Mouse (Mus musculus): Measurements from ENCODE around the gene Usp3.

The Usp3 gene

GRCm38 (mm10) chr9:66592708-66593612 is at the start of gene Usp3:
Gene Usp3, minus strand, starts transcription at chr9:66593142.
- peak; percentile 88 to 89 for DNase-seq (ENCODE audit: low spot score in 2 of 2)

DNA sequence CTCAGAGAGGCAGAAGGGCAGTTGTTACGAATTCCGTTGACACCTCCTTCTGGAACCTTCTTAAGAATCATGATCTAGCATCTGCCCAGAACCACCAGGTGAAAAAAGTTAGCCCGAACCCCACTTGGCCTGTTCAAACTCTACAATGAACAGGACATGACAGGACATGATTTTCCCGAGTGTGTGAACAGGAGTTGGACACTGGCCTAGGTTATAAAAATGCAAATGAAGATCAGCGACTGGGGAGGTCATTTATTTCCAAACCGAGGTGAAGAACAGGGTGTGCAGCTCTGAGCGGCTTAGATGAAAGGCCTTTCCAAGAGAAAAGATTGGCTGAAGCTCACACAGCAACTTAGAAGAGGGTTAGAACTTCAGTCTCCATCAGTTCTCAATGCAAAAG is 47.5 kb upstream of the Usp3 start:
- no peak for DNase-seq (ENCODE audit: low spot score in 2 of 2)

DNA sequence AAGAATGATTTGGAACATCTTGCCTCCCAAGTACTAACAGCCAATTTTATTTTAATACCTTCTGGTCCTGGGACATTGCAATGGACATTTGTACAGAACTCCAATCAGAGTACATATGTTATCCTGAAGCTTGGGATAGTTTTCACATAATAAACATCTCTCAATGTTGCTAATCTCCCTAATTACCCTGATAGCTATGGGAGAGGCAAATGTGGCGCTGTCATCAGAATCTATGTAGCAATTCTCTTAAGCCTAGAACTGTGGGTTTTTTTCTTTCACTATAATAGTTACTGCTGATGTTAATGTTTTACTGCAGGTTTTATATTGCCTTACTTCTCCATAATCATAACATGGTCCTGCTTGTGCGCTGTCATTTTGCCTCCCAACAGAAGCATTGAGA is 46.7 kb upstream of the Usp3 start:
- DNase-seq (ENCODE audit: low spot score in 2 of 2): no peak

DNA sequence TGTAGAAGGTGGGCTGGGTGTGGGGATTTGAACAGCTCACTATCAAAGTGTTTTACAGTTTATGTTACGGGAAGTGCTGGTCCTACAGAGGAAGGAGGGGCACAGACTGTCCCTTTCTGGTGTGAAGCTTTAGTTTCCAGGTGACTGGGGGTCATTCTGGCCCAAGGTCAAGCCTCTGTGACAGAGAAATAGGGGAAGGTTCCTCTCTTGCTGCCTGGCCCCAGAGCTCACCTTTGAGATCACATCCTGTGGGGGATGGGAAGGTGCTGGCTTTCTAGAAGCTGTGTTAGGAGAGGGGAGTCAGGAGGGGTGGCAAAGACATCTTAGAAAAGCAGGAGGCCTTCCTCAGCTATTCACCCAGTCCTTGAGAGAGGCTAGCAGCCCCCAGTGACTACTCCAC is 39.5 kb upstream of the Usp3 start:
- no peak for DNase-seq (ENCODE audit: low spot score in 2 of 2)

DNA sequence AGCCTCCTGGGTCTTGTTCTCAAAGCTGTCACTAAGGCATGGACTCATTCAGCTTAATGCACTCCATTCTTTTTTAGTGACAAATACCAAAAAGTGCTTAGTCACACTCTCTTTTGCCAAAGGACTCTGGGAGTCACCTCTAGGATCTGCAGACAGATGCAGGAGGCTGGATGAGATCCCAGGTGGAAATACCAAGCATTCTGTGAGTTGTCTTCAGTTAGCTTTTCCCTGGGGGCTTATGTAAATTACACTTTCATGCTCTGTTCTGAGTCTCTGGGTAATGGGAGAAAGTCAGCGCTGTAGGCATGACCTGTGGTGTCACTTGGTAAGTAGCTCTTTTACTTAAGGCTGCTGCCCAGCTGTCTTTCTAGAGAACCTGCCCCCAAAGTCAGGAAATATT is 38.0 kb upstream of the Usp3 start:
- no peak for DNase-seq (ENCODE audit: low spot score in 2 of 2)

DNA sequence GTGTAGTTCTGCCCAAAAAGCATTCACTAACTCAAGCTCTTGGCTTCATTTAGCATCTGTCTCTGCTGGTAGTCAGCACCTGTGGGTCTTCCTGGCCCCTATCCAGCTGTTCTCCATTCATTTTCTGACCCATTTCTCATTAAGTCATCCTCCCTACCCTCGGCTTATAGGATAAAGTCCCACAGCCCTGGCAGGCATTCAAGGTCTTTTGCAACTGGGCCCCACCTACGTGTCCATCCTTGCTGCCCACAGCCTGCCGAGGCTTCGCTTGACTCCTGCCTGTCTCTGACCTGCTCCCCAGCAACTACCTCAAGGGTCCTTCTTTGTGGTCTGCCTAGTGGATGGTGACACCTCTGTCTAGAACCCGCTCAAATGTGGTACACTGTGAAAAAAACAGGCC is 33.7 kb upstream of the Usp3 start:
- no peak for DNase-seq (ENCODE audit: low spot score in 2 of 2)

GRCm38 (mm10) chr9:66625974-66626530 is 33.1 kb upstream of the Usp3 start:
- DNase-seq (ENCODE audit: low spot score in 2 of 2): no peak

- no peak for DNase-seq (ENCODE audit: low spot score in 2 of 2)
Measured at GRCm38 (mm10) chr9:66624873-66625272, 31.9 kb upstream of the Usp3 start.

DNA sequence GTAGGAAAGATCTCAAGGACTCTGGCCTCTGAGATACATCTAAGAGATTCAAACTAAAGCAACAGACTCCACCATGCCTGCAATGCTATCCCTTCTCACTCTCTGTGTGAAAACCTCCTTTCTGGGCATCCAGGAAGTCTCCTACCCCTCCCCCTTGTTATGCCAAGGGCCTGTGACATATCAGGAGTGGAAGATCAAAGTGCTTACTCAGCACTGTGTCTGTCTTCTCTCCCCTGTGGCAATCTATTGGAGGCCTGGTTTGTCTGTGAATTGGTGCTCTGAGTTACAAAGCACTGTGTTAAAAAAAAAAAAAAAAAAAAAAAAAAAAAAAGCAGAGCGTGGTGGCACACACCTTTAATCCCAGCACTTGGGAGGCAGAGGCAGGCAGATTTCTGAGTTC is 30.7 kb upstream of the Usp3 start:
- DNase-seq (ENCODE audit: low spot score in 2 of 2): no peak

DNA sequence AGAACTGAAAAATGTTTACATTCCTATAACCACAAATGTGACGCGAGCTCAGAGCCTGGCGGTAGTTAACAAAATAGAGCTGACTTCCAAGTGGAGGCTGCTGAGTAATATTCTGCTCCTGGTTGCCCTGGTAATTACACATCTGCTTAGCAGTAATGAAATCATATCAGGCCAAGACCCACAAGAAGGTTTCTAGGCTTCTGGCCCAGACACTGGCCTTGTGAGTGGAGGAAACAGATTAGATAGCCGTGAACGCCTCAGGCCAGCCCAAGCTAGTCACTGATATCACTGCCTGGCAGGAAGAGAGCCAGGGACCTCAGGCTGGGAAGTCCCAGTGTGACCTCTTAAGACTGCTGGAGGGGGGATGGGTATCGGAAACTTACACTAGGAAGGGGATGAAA is 27.6 kb upstream of the Usp3 start:
- DNase-seq (ENCODE audit: low spot score in 2 of 2): no peak

DNA sequence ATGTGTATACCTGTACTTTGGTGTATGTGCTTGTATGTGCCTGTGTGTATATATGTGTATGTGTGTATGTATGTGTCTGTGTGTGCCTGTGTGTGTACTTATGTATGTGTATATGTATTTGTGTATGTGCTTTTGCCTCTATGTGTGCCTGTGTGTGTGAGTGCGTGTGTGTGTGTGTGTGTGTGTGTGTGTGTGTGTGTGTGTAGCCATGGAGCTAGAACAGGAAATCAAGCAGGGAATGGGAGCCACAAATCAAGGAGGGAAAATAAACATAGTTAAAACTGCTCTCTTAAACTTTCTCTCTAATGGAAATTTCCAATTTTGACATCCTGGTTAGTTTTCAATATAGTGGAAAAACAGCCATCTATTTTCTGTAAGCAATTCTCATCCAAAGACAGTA is 27.1 kb upstream of the Usp3 start:
- no peak for DNase-seq (ENCODE audit: low spot score in 2 of 2)

DNA sequence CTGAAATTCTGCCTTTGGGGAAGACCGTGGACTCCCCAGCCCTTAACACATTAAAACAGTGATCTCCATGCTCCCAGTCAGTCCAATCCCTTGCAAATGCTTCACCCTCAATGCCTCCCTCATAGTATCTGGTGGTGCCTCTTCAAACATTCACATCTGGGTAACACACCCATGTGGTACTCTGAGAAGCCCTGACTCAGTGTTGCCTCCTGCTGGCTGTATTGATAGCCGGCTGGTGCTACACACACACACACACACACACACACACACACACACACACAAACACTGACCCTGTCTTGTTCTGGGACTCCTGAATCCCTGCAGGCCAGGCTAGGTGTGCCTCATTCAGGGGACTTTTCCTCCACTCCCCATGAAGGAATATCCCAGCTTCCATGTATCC is 24.9 kb upstream of the Usp3 start:
- DNase-seq (ENCODE audit: low spot score in 2 of 2): no peak

DNA sequence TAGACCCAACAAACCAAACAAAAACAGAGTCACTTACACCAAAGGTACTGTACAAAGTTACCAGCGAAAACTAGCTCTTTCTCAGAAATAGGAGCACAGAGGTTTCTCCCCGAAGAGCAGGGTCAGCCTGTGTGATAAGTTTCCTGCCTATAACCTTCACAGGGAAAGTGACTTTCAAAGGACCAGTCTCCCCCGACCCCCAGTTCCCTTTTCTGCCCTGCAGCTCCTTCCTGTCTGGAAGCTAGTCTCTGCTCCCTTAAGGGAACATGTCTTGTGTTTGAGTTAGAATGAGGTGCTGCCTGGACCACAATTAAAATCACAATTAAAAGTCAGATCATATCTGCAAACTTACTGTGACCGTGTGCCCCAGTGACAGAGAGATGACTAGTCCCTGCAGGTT is 23.9 kb upstream of the Usp3 start:
- no peak for DNase-seq (ENCODE audit: low spot score in 2 of 2)

- DNase-seq (ENCODE audit: low spot score in 2 of 2): no peak
Measured at GRCm38 (mm10) chr9:66615141-66615540, 22.2 kb upstream of the Usp3 start.

GRCm38 (mm10) chr9:66614547-66614946 is 21.6 kb upstream of the Usp3 start:
- no peak for DNase-seq (ENCODE audit: low spot score in 2 of 2)

DNA sequence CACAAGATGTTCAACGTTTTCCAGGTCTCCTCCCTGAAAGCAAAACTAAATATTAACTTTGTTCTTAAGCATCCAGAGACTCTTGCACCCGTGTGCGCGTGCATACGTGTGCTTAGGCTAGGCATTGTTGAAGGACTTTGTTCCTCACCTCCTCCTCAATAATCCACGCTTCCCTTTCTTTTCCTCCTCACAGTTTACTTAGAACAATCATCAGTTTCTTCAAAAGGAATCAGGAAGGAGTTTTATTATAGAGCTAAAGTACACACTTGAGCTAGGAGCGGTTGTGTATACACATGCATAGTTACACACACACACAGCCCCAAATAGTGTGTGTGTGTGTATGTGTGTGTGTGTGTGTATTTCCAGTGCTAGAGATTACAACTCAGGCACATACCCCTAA is 20.7 kb upstream of the Usp3 start:
- no peak for DNase-seq (ENCODE audit: low spot score in 2 of 2)

DNA sequence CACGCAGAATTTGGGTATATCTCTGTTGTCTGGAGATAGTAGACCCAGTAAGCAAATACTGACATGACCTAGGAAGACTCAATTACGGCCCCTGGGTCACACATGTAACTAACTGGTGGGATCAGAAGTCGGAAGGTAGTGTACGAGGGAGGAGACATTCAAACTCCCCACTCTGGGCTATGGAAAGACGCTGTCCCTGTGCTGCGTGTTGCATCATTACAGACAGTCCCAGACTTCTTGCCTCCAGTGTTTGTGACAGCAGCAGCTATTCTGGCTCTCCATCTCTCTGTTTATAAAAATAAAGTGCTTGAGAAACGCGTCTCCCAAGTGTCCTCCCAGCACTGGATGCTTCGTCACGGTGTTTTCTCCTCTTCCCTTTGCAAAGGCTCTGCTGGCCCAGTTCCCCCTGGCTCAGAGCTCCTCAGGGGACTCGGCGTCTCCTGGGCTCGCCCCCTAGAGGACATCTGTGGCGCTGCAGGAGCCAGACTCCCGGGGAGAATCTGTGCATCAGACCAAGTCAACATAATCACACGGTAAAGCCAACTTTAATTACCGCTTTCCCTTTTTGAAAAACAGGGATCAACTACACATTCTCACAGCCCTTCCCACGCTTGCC is 18.6 kb upstream of the Usp3 start:
- peak; percentile 67 to 86 for DNase-seq (ENCODE audit: low spot score in 2 of 2)

- no peak for DNase-seq (ENCODE audit: low spot score in 2 of 2)
Measured at GRCm38 (mm10) chr9:66608817-66609345, 15.9 kb upstream of the Usp3 start.

DNA sequence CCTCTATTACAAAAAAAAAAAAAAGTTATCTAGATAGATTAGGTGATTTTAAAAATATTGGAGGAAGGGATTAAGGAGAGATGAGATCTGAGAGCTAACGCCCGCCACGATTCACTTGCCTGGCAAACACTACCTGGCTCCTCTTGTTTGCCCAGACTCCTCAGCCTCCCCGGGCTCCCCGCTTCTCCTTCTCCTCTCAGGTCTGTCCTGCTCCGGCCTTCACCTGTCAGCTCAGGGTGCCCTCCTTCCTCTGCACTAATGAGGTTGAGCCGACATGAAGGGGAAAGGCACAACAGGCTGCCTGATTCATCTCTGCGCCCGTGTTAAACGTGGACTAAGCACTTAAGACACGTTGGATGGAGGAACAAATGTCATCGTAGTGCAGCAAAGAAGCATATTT is 13.9 kb upstream of the Usp3 start:
- no peak for DNase-seq (ENCODE audit: low spot score in 2 of 2)

DNA sequence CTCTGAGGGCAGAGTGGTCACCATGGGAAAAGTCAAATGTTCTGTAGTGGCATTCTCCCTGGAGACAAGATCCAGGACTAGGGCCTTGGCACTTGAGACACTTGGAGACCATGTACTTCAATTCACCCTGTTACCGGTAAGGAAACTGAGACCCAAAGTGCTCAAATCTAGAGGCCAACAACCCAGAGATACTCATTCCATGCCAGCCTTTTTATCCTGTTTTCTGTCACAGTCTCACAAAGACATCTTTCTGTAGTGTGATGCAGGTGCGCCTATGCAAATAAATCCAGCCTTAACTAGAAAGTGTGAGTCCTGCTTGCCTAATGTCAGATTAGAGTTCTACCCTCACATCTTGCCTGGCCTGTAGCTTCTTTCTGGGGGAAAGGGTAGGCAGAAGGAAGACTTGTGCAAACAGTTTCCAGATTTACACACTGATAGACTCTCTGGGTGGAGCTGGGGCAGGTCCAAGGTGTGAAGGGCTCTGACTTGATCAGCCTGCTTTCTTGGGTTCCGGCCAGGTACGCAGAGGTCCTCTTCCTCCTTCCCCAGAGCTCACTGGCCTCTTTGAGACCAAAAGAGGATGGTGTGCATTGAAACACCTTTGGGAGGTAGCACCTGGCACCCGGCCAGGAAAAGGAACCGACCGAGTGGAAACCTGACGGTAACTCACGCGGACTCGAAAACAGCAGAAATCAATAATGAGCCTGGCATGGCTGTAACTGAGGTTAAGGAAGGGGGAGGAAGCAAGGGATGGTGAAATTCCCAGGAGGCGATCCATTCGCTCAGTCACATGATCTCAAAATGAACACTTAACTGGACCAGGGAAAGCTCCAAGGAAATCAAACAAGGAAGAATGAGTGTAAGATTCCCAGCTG is 13.2 kb upstream of the Usp3 start:
- no peak for DNase-seq (ENCODE audit: low spot score in 2 of 2)

DNA sequence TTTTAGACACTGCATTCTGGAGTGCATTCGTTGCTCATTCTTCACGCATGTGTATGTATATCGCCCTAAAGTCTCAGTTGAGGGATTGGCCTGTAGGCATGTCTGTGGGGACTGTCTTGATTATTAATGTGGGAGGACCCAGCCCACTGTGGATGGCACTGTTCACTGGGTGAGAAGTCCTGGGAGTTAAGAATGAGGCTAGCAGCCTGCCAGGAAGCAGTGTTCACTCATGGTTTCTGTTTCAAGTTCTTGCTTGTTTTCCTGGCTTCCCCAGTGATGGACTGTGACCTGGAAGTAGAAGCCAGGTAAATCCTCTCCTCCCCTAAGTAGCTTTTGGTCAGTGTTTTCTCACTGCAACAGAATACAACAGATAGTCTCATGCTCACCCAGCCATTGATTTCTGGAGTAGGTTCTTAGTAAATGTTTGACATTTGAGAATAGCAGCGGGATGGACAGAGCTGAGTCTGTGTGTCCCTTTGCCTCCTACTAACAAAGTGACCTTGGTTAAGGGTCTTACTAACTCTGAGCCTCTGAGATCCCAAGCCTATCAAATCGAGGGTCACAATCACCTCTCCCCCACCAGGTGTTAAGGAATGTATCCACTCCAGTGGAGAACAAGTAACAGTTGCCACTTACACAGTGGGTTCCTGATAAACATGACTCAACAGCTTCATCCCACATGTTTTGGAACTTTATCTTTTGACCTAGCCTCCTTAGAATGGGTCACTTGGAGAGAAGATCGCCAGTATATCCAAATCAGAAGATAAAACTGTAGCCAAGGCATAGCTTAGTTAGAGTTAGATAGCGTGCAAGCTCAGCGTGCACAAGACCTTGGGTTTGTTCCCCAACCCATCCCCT is 11.6 kb upstream of the Usp3 start:
- DNase-seq (ENCODE audit: low spot score in 2 of 2): no peak
